Mouse (Mus musculus) limb, embryonic 14.5 days (tissue): ENCODE measurements at regions not wholly inside any gene's neighbourhood (a gene's known extent, or its start where the extent isn't known, plus 50 kb on each side); places are given as distances from the start of the nearest gene placed in this dataset.
"Not testable (repeated sequence)": the region's sequence is repeated elsewhere in the genome, so short reads cannot be mapped to it uniquely, and the experiment has no call there.

Experiments used
- ATAC-seq: fragments of 200-750 bp; cut with Nextera tagmentation; 2 replicates; pipeline ENCODE4 v1.8.0; 2017; ENCODE audit warnings: low read depth, moderate number of reproducible peaks, moderate TSS enrichment; ENCODE audit not compliant: low FRiP score
- DNase-seq: peaks from one replicate; pipeline ENCODE4 v3.0.0-alpha.2; 2015; ENCODE audit warnings: low spot score
- H3K27ac ChIP-seq: fragments of 300-500 bp; sonication (generic); replicated peaks from 2 replicates; pipeline ENCODE4 v1.5.1; 2014; ENCODE audit warnings: low read depth, mild to moderate bottlenecking, low read length, moderate library complexity, mixed read lengths
- H3K27me3 ChIP-seq: fragments of 300-500 bp; sonication (generic); 2 replicates; pipeline ENCODE4 v1.6.1; 2014; ENCODE audit warnings: low read length, mixed read lengths; ENCODE audit not compliant: control insufficient read depth, insufficient read depth
- H3K36me3 ChIP-seq: fragments of 300-500 bp; sonication (generic); 2 replicates; pipeline ENCODE4 v1.6.1; 2014; ENCODE audit warnings: mild to moderate bottlenecking, low read length, moderate library complexity, mixed read lengths; ENCODE audit not compliant: control insufficient read depth, insufficient read depth
- H3K4me1 ChIP-seq: fragments of 300-500 bp; sonication (generic); 2 replicates; pipeline ENCODE4 v1.6.1; 2014; ENCODE audit warnings: antibody characterized with exemption, low read length, mixed read lengths; ENCODE audit not compliant: control insufficient read depth, insufficient read depth
- H3K4me2 ChIP-seq: fragments of 300-500 bp; sonication (generic); replicated peaks from 2 replicates; pipeline ENCODE4 v1.6.1; 2014; ENCODE audit warnings: low read depth, mild to moderate bottlenecking, low read length, moderate library complexity; ENCODE audit not compliant: severe bottlenecking
- H3K4me3 ChIP-seq: fragments of 300-500 bp; sonication (generic); replicated peaks from 2 replicates; pipeline ENCODE4 v1.5.1; 2014; ENCODE audit warnings: low read length
- H3K9ac ChIP-seq: fragments of 300-500 bp; sonication (generic); 2 replicates; pipeline ENCODE4 v1.6.1; 2014; ENCODE audit warnings: mild to moderate bottlenecking, low read depth, low read length, moderate library complexity; ENCODE audit not compliant: severe bottlenecking
- H3K9me3 ChIP-seq: fragments of 300-500 bp; sonication (generic); 2 replicates; pipeline ENCODE4 v1.6.1; 2016; ENCODE audit warnings: low read length; ENCODE audit not compliant: control insufficient read depth
- POLR2A ChIP-seq: fragments of 200-500 bp; IDR thresholded peaks from 2 replicates; pipeline ENCODE4 v1.8.0; 2012; ENCODE audit warnings: inconsistent platforms, mild to moderate bottlenecking, moderate library complexity, borderline replicate concordance; ENCODE audit not compliant: insufficient read depth, insufficient read length; ENCODE audit errors: extremely low read depth
- WGBS: fragments of 180-500 bp; shearing (Covaris S2); extraction: QIAGEN DNeasy Blood & Tissue Kit; methylation state at CpG from one replicate; pipeline ENCODE4 v1.1.7; 2014; 5-methylcytosine and 5-hydroxymethylcytosine counted together

- Histone ChIP-seq H3K9ac (no peak overlapping the region), H3K27ac (no peak overlapping the region), H3K9me3 (no peaks in the 10 kb centered on the region), H3K4me1 (no peaks in the 10 kb centered on the region), H3K4me3 (no peak overlapping the region), H3K36me3 (no peaks in the 10 kb centered on the region), H3K4me2 (no peak overlapping the region), H3K27me3 (no peaks in the 10 kb centered on the region)
- WGBS = 26% methylated on average over 3 of the region's 3 CpGs
- peak; percentile 80 for ATAC-seq
- TF ChIP-seq POLR2A = no peak
- peak; percentile 91 for DNase-seq
Observed at GRCm38 (mm10) chr4:5560001-5560657, 767.0 kb upstream of the Impad1 start.

GRCm38 (mm10) chr4:5540155-5540554, 747.0 kb upstream of the Impad1 start:
- no peaks in the 10 kb centered on the region for H3K36me3 ChIP-seq
- no peak overlapping the region for H3K4me2 ChIP-seq
- H3K9me3 ChIP-seq = no peaks in the 10 kb centered on the region
- DNase-seq = no peak
- no peaks in the 10 kb centered on the region for H3K4me1 ChIP-seq
- ATAC-seq = no peak
- no peak overlapping the region for H3K9ac ChIP-seq
- no peaks in the 10 kb centered on the region for H3K27me3 ChIP-seq
- TF ChIP-seq POLR2A = no peak
- WGBS = 85% methylated on average over 3 of the region's 3 CpGs
- no peak overlapping the region for H3K4me3 ChIP-seq
- no peak overlapping the region for H3K27ac ChIP-seq

- H3K9ac ChIP-seq = no peak overlapping the region
- DNase-seq (no peak), ATAC-seq (no peak)
- TF ChIP-seq POLR2A = no peak
- H3K27me3 ChIP-seq = no peaks in the 10 kb centered on the region
- H3K4me3 ChIP-seq = no peak overlapping the region
- WGBS = 50% methylated on average over 4 of the region's 4 CpGs
- no peaks in the 10 kb centered on the region for H3K36me3 ChIP-seq
- no peaks in the 10 kb centered on the region for H3K4me1 ChIP-seq
- no peak overlapping the region for H3K27ac ChIP-seq
- no peaks in the 10 kb centered on the region for H3K9me3 ChIP-seq
- no peak overlapping the region for H3K4me2 ChIP-seq
Observed at GRCm38 (mm10) chr4:5530416-5530815, 737.3 kb upstream of the Impad1 start.

GRCm38 (mm10) chr4:5518522-5518921, 725.4 kb upstream of the Impad1 start:
- TF ChIP-seq POLR2A = no peak
- H3K36me3 ChIP-seq = no peaks in the 10 kb centered on the region
- no peak overlapping the region for H3K27ac ChIP-seq
- no peak overlapping the region for H3K4me3 ChIP-seq
- H3K9me3 ChIP-seq = no peaks in the 10 kb centered on the region
- H3K4me1 ChIP-seq = no peaks in the 10 kb centered on the region
- H3K27me3 ChIP-seq = no peaks in the 10 kb centered on the region
- ATAC-seq = no peak
- WGBS = 78% methylated on average over 2 of the region's 2 CpGs
- H3K4me2 ChIP-seq = no peak overlapping the region
- no peak for DNase-seq
- no peak overlapping the region for H3K9ac ChIP-seq

GRCm38 (mm10) chr4:5515426-5515825, 722.3 kb upstream of the Impad1 start:
- not testable (repeated sequence) for H3K27ac ChIP-seq, ATAC-seq, H3K27me3 ChIP-seq, H3K4me2 ChIP-seq, DNase-seq, H3K9ac ChIP-seq, H3K36me3 ChIP-seq, H3K4me3 ChIP-seq, H3K9me3 ChIP-seq, H3K4me1 ChIP-seq
- WGBS = 77% methylated on average over 6 of the region's 6 CpGs

GRCm38 (mm10) chr4:5511743-5512142, 718.6 kb upstream of the Impad1 start:
- no peak for ATAC-seq
- no peaks in the 10 kb centered on the region for H3K27me3 ChIP-seq

More at GRCm38 (mm10) chr4:5511743-5512142, 718.6 kb upstream of the Impad1 start:
- H3K36me3 ChIP-seq = no peaks in the 10 kb centered on the region
- H3K4me3 ChIP-seq = no peak overlapping the region
- no peak overlapping the region for H3K27ac ChIP-seq
- H3K9ac ChIP-seq = no peak overlapping the region
- no peak overlapping the region for H3K4me2 ChIP-seq
- no peak for DNase-seq
- no peaks in the 10 kb centered on the region for H3K4me1 ChIP-seq
- no peaks in the 10 kb centered on the region for H3K9me3 ChIP-seq
- no peak for TF ChIP-seq POLR2A
